Mouse (Mus musculus): ENCODE results near the gene H3f3b. TPM values are rescaled to one million over a fixed set of nuclear protein-coding genes. Genes with fewer than 3 reads are reported as not detected.
A peak's percentile ranks its signal among the peaks of the same experiment; 100 is the strongest.

Gene H3f3b
- polyA plus RNA-seq, 1 experiment from 2014 or later, result 1,985 TPM

DNA sequence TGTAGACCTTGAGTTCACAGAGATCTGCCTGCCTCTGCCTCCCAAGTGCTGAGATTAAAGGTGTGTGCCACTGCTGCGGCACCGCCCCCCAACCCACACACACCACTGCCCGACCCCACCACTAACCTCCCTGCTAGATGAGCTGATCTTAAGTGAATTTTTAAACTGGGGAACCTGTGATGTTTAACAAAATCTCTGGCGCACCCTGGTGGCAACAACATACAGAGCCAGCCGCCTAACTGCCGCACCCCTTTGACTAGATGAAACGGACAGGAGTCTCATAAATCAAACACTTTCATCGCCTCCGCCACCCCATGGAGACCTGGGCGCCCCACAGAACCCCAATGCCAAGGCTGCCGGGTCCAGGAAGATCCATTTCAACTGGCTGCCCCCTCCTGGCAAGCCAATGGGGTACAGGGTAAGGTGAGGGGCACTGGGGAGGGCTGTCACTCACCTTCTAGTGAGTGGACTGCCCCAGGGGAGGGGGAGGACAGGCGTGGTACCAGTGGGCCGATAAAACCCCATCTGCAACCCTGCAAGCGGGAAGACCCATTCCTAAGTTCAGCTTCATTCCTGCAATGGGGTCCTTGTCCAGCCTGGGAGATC lies 28.1 kb downstream of the H3f3b start:
- Histone ChIP-seq H3K36me3 (no peaks in the 10 kb centered on the region), H3K27ac (no peak overlapping the region), H3K4me1 (peaks cover 10% of the 10 kb centered on the region), H3K4me3 (no peak overlapping the region), H3K27me3 (ENCODE audit: low read depth, poor library complexity, severe bottlenecking) (peaks cover 14% of the 10 kb centered on the region; the same call in 1 of the 2 replicates), H3K9me3 (replicated peaks) (no peaks in the 10 kb centered on the region)
- peak; percentile 75 for DNase-seq (ENCODE audit: low spot score)
- WGBS, result 18% methylated on average over 14 of the region's 14 CpGs

GRCm38 (mm10) chr11:115999027-115999426 lies 28.7 kb downstream of the H3f3b start:
- Histone ChIP-seq H3K9me3 (replicated peaks) (no peaks in the 10 kb centered on the region), H3K27ac (no peak overlapping the region), H3K27me3 (ENCODE audit: low read depth, poor library complexity, severe bottlenecking) (peaks cover 14% of the 10 kb centered on the region; the same call in 1 of the 2 replicates), H3K4me1 (peaks cover 6% of the 10 kb centered on the region; the same call in 1 of the 2 replicates), H3K36me3 (no peaks in the 10 kb centered on the region), H3K4me3 (no peak overlapping the region)
- 85% methylated on average over 7 of the region's 7 CpGs for WGBS
- DNase-seq (ENCODE audit: low spot score), result no peak

- Histone ChIP-seq H3K4me3 (no peak overlapping the region), H3K27ac (no peak overlapping the region), H3K36me3 (no peaks in the 10 kb centered on the region), H3K9me3 (replicated peaks) (no peaks in the 10 kb centered on the region), H3K27me3 (ENCODE audit: low read depth, poor library complexity, severe bottlenecking) (peaks cover 25% of the 10 kb centered on the region), H3K4me1 (peaks cover 9% of the 10 kb centered on the region)
- 67% methylated on average over 5 of the region's 5 CpGs for WGBS
- no peak for DNase-seq (ENCODE audit: low spot score)
These were observed 30.1 kb downstream of the H3f3b start for GRCm38 (mm10) chr11:115997662-115998061.

GRCm38 (mm10) chr11:115997047-115997446 lies 30.7 kb downstream of the H3f3b start:
- Histone ChIP-seq H3K36me3 (no peaks in the 10 kb centered on the region), H3K9me3 (replicated peaks) (no peaks in the 10 kb centered on the region), H3K27ac (no peak overlapping the region), H3K4me1 (peaks cover 9% of the 10 kb centered on the region), H3K4me3 (no peak overlapping the region), H3K27me3 (ENCODE audit: low read depth, poor library complexity, severe bottlenecking) (peaks cover 25% of the 10 kb centered on the region)
- DNase-seq (ENCODE audit: low spot score), result no peak
- WGBS, result 77% methylated on average over 4 of the region's 4 CpGs

- H3K36me3 ChIP-seq, result no peaks in the 10 kb centered on the region
- no peak for DNase-seq (ENCODE audit: low spot score)
- H3K4me1 ChIP-seq, result peaks cover 4% of the 10 kb centered on the region
- no peak overlapping the region for H3K4me3 ChIP-seq
- H3K9me3 ChIP-seq (replicated peaks), result no peaks in the 10 kb centered on the region
- H3K27me3 ChIP-seq (ENCODE audit: low read depth, poor library complexity, severe bottlenecking), result peaks cover 25% of the 10 kb centered on the region
- 94% methylated on average over 3 of the region's 3 CpGs for WGBS
- H3K27ac ChIP-seq, result no peak overlapping the region
These were observed 32.5 kb downstream of the H3f3b start for GRCm38 (mm10) chr11:115995256-115995655.

DNA sequence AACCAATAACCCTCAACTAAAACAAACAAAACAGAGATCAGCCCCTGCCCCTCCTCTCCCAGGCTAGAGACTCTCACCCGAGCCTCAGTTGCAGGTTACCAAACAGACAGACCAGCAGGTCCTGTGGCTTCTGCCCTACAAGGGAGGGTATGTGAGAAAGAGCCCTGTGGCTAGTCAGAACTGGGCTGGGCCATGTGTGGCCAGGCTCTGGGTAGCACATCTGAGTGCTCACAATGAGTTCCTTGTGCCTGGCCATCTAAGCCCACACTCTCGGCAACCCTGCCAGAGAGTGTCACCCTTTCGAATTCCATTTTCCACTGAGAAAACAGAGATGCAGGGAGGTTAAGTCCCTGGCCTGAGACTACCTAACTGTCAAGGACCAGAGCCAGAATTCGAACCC lies 35.7 kb downstream of the H3f3b start:
- H3K4me3 ChIP-seq, result no peak overlapping the region
- H3K9me3 ChIP-seq (replicated peaks), result no peaks in the 10 kb centered on the region
- H3K36me3 ChIP-seq, result no peaks in the 10 kb centered on the region
- H3K4me1 ChIP-seq, result peaks cover 14% of the 10 kb centered on the region; the same call in 1 of the 2 replicates
- peaks cover 42% of the 10 kb centered on the region for H3K27me3 ChIP-seq (ENCODE audit: low read depth, poor library complexity, severe bottlenecking)
- H3K27ac ChIP-seq, result no peak overlapping the region
- no peak for DNase-seq (ENCODE audit: low spot score)
- 62% methylated on average over 4 of the region's 4 CpGs for WGBS

DNA sequence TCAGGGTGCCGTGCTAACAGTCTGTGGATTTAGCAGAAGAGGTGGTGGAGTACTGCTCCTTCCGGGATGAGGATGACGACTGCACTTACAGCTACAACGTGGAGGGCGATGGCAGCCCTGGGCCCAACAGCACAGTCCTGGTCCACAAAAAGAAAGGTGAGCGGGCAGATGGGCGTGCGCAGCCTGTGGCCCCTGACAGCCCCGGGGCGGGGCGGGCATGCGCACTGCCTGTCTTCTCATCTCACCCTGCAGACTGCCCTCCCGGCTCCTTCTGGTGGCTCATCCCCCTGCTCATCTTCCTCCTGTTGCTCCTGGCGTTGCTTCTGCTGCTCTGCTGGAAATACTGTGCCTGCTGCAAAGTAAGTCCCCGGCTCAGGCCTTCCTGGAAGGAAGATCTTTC lies 38.1 kb downstream of the H3f3b start:
- WGBS, result 32% methylated on average over 15 of the region's 15 CpGs
- Histone ChIP-seq H3K4me1 (peaks cover 14% of the 10 kb centered on the region; the same call in 1 of the 2 replicates), H3K9me3 (replicated peaks) (no peaks in the 10 kb centered on the region), H3K4me3 (peak overlapping the region; percentile 27), H3K36me3 (no peaks in the 10 kb centered on the region), H3K27ac (0 out of 2 replicates have a peak overlapping the region, but pooled peaks have one; percentile 9), H3K27me3 (ENCODE audit: low read depth, poor library complexity, severe bottlenecking) (peaks cover 46% of the 10 kb centered on the region)
- no peak for DNase-seq (ENCODE audit: low spot score)

- no peaks in the 10 kb centered on the region for H3K36me3 ChIP-seq
- 87% methylated on average over 8 of the region's 8 CpGs for WGBS
- no peaks in the 10 kb centered on the region for H3K9me3 ChIP-seq (replicated peaks)
- H3K4me3 ChIP-seq, result no peak overlapping the region
- peaks cover 24% of the 10 kb centered on the region for H3K27me3 ChIP-seq (ENCODE audit: low read depth, poor library complexity, severe bottlenecking)
- no peak overlapping the region for H3K27ac ChIP-seq
- H3K4me1 ChIP-seq, result no peaks in the 10 kb centered on the region; the same call in 1 of the 2 replicates
- DNase-seq (ENCODE audit: low spot score), result no peak
These were observed 44.5 kb downstream of the H3f3b start for GRCm38 (mm10) chr11:115983291-115983690.

- 94% methylated on average over 15 of the region's 15 CpGs for WGBS
- peaks cover 29% of the 10 kb centered on the region for H3K27me3 ChIP-seq (ENCODE audit: low read depth, poor library complexity, severe bottlenecking)
- no peaks in the 10 kb centered on the region for H3K36me3 ChIP-seq
- H3K4me3 ChIP-seq, result no peak overlapping the region
- no peaks in the 10 kb centered on the region for H3K9me3 ChIP-seq (replicated peaks)
- no peak overlapping the region for H3K27ac ChIP-seq
- DNase-seq (ENCODE audit: low spot score), result no peak
- H3K4me1 ChIP-seq, result no peaks in the 10 kb centered on the region; the same call in 1 of the 2 replicates
These were observed 45.3 kb downstream of the H3f3b start for GRCm38 (mm10) chr11:115982472-115982871.

DNA sequence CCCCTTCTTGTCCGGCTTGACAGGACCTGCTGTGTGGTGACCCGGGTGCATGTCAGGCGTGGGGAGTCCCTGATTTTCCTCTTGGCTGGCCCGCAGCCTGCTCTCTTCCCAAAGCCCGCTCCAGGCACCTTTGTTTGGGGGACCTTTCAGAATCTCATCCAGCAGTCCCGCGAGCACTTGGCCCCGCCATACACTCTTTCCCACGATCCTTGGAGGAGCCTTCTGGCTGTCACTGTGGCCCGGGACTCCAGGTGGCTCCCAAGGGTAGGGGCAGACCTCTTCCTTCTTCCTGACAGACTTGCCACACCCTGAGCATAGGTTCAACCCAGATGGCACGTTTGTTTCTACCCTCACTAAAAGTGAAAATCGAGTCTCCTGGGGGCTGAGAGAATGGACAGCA lies 52.2 kb downstream of the H3f3b start:
- DNase-seq (ENCODE audit: low spot score), result no peak
- Histone ChIP-seq H3K36me3 (no peaks in the 10 kb centered on the region), H3K4me3 (peak overlapping the region; percentile 52; the same call in 1 of the 2 replicates), H3K4me1 (peaks cover 11% of the 10 kb centered on the region), H3K27me3 (ENCODE audit: low read depth, poor library complexity, severe bottlenecking) (peaks cover 72% of the 10 kb centered on the region), H3K27ac (no peak overlapping the region), H3K9me3 (replicated peaks) (no peaks in the 10 kb centered on the region)
- WGBS, result 34% methylated on average over 12 of the region's 12 CpGs

- no peak for DNase-seq (ENCODE audit: low spot score)
- Histone ChIP-seq H3K36me3 (no peaks in the 10 kb centered on the region), H3K4me3 (peak overlapping the region; percentile 52), H3K27ac (0 out of 2 replicates have a peak overlapping the region, but pooled peaks have one; percentile 43), H3K4me1 (peaks cover 12% of the 10 kb centered on the region), H3K9me3 (replicated peaks) (no peaks in the 10 kb centered on the region), H3K27me3 (ENCODE audit: low read depth, poor library complexity, severe bottlenecking) (peaks cover 72% of the 10 kb centered on the region)
- 5% methylated on average over 18 of the region's 18 CpGs for WGBS
These were observed 52.7 kb downstream of the H3f3b start for GRCm38 (mm10) chr11:115975083-115975420.

GRCm38 (mm10) chr11:115974309-115975082 lies 53.3 kb downstream of the H3f3b start, which contains the start of gene Itgb4:
Itgb4 (plus strand) TSS chr11:115974709.
- Histone ChIP-seq H3K36me3 (no peaks in the 10 kb centered on the region), H3K27me3 (ENCODE audit: low read depth, poor library complexity, severe bottlenecking) (peaks cover 67% of the 10 kb centered on the region), H3K27ac (0 out of 2 replicates have a peak within 1 kb of the TSS, but pooled peaks have one; percentile 43)

More at GRCm38 (mm10) chr11:115974309-115975082, 53.3 kb downstream of the H3f3b start, which contains the start of gene Itgb4:
- 10% methylated on average over 54 of the region's 58 CpGs for WGBS
- peak; percentile 61 for DNase-seq (ENCODE audit: low spot score)
- Histone ChIP-seq H3K4me1 (peaks cover 14% of the 10 kb centered on the region), H3K9me3 (replicated peaks) (no peaks in the 10 kb centered on the region), H3K4me3 (peak within 1 kb of the TSS; percentile 52)
